Mouse (Mus musculus) spleen, adult 2 months (tissue): ENCODE results near the gene Olfr629.

ENCODE experiments used
- CTCF ChIP-seq: fragments of 200-500 bp; IDR thresholded peaks from 2 replicates; pipeline ENCODE4 v1.5.1; 2011; ENCODE audit warnings: mild to moderate bottlenecking, inconsistent platforms; ENCODE audit not compliant: insufficient read depth, insufficient read length, insufficient replicate concordance; ENCODE audit errors: extremely low read depth
- POLR2A ChIP-seq: fragments of 200-500 bp; IDR thresholded peaks from 2 replicates; pipeline ENCODE4 v1.6.1; 2011; ENCODE audit warnings: low read depth, low read length, inconsistent platforms

DNA sequence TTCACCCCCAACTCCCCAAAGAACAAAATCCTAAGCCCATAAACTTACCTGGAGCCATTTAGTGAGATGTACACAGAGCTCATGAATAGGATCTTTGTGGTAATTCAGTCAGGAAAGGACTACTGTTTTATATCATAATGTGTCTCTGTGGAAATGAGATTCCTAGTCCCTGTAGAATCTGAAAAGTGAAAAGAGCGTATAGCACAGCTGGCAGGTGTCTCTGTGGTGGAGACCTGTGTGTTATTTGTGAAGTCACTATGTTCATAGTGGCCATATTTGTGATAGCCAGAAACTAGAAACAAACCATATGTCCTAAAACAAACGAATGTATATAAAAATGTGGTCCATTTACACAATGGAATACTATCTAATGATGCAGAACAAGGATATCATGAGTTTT is 26.8 kb upstream of the Olfr629 start, which contains the start of gene Olfr69:
- TF ChIP-seq CTCF (no peak), POLR2A (no peak)
